Mouse (Mus musculus): ENCODE results near the gene Armc12.

DNA sequence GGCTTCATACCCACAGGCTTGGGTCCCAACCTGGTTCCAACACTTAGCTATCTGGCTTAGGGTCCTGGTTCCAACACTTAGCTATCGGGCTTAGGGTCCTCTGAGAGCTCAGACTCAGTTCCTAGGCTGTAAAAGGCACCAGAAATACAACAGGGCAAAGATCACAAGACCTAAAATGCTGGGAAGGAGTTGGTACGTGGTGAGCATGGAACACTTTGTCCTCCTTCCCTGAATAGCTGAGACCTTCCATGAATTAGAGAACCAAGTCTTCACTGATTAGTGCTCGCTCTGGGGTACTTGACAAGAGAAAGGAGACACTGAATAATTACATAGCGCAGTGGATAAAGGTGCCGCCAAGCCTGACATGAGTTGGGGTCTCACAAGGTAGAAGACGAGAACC lies 8.7 kb upstream of the Armc12 start:
- TF ChIP-seq CTCF (IDR thresholded peaks at IDR 0.05; ENCODE audit: low read depth) (no peak), EP300 (optimal IDR thresholded peaks at IDR 0.05) (no peak)

All from stomach, postnatal 0 days (tissue).